Mouse (Mus musculus) megakaryocyte, embryonic 14.5 days (primary cell): ENCODE results near the gene Cerkl. TPM values are rescaled to one million over a fixed set of nuclear protein-coding genes. Genes with fewer than 3 reads are reported as not detected.

Experiments used
- H3K27me3 ChIP-seq: replicated peaks from 2 replicates; pipeline ENCODE3; 2012; ENCODE audit warnings: inconsistent platforms
- H3K36me3 ChIP-seq: replicated peaks from 2 replicates; pipeline ENCODE3; 2012; ENCODE audit warnings: low read length, inconsistent platforms, mixed read lengths
- H3K4me1 ChIP-seq: 2 replicates; pipeline ENCODE4 v1.6.1; 2012; ENCODE audit warnings: inconsistent platforms
- H3K4me3 ChIP-seq: replicated peaks from 2 replicates; pipeline ENCODE3; 2012; ENCODE audit warnings: moderate library complexity, mild to moderate bottlenecking, inconsistent platforms
- H3K9me3 ChIP-seq: 2 replicates; pipeline ENCODE4 v1.6.1; 2012; ENCODE audit warnings: inconsistent platforms
- FLI1 ChIP-seq: IDR thresholded peaks from 2 replicates; pipeline ENCODE4 v1.6.1; 2012; ENCODE audit warnings: low read length, inconsistent platforms, mixed read lengths
- GATA1 ChIP-seq: IDR thresholded peaks from 3 replicates; pipeline ENCODE4 v1.6.1; 2012; ENCODE audit warnings: mixed read lengths, low read length, inconsistent platforms, borderline replicate concordance
- polyA plus RNA-seq: library from polyadenylated mRNA; stranded (reverse); fragments of >175 nt; gene quantifications from 2 replicates; pipeline ENCODE4 v1.2.3, GENCODE M21; 2012; ENCODE audit warnings: low replicate concordance; ENCODE audit not compliant: insufficient read depth

Gene Cerkl
- polyA plus RNA-seq, 1 experiment = not detected

DNA sequence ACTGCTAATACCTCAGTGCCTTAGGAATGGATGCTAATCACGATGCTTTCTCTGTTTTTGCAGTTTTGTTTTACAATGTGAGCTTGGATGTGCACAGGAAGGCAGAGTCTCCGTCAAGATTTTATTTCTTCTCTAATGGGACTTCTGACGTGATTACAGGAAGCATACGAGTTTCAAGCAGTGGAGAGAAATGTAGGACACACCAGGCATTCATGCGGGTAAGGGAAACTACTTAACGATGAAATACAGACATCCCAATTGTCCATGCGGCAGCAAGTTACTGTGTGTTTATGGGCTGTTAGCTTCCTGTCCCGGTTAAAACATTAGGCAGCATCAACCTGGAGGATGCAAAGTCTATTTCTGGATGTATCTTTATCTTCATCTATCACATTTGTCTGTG lies 164.7 kb downstream of the Cerkl start:
- Histone ChIP-seq H3K36me3 (peaks cover 74% of the 10 kb centered on the region), H3K4me1 (no peaks in the 10 kb centered on the region), H3K27me3 (no peaks in the 10 kb centered on the region), H3K9me3 (no peaks in the 10 kb centered on the region), H3K4me3 (no peak overlapping the region)
- TF ChIP-seq GATA1 = no peak
- no peak for TF ChIP-seq FLI1

- no peak overlapping the region for H3K4me3 ChIP-seq
- H3K9me3 ChIP-seq = no peaks in the 10 kb centered on the region
- no peak for TF ChIP-seq FLI1
- TF ChIP-seq GATA1 = no peak
- H3K4me1 ChIP-seq = no peaks in the 10 kb centered on the region
- peaks cover 84% of the 10 kb centered on the region for H3K36me3 ChIP-seq
- H3K27me3 ChIP-seq = no peaks in the 10 kb centered on the region
These were observed 166.4 kb downstream of the Cerkl start for GRCm38 (mm10) chr2:79290149-79290548.

GRCm38 (mm10) chr2:79284206-79284605 lies 172.4 kb downstream of the Cerkl start:
- Histone ChIP-seq H3K4me3 (no peak overlapping the region), H3K27me3 (no peaks in the 10 kb centered on the region), H3K4me1 (no peaks in the 10 kb centered on the region), H3K36me3 (peaks cover 80% of the 10 kb centered on the region), H3K9me3 (no peaks in the 10 kb centered on the region)
- no peak for TF ChIP-seq GATA1
- TF ChIP-seq FLI1 = no peak

Other genes with a start within 250 kb of the Cerkl start
- 1.6 TPM in 1 of 2 replicates, not detected in the other for gene Itga4, start 201.4 kb downstream of the Cerkl start, polyA plus RNA-seq
- gene Neurod1, start within 50 bp of the Cerkl start, polyA plus RNA-seq = not detected in 2 replicates
- gene Itprid2, start 178.6 kb upstream of the Cerkl start, polyA plus RNA-seq = 0.83 and 2.3 TPM in 2 replicates